Mouse (Mus musculus) brown adipose tissue, adult 24 weeks (tissue): Measurements from ENCODE around the gene Gtsf1. TPM values are rescaled to one million over a fixed set of nuclear protein-coding genes. Genes with fewer than 3 reads are reported as not detected.
"Not testable (repeated sequence)": the region's sequence is repeated elsewhere in the genome, so short reads cannot be mapped to it uniquely, and the experiment has no call there.

Experiments
- H3K27ac ChIP-seq: fragments of 200-500 bp; replicated peaks from 2 replicates; pipeline ENCODE4 v1.5.1; 2012; ENCODE audit warnings: low read depth, mild to moderate bottlenecking, low read length
- H3K4me1 ChIP-seq: fragments of 200-500 bp; 2 replicates; pipeline ENCODE4 v1.6.1; 2012; ENCODE audit warnings: low read length, mixed read lengths; ENCODE audit not compliant: control insufficient read depth, insufficient read depth, insufficient read length
- H3K4me3 ChIP-seq: fragments of 200-500 bp; 2 replicates; pipeline ENCODE4 v1.5.1; 2012; ENCODE audit warnings: low read depth, mild to moderate bottlenecking, low read length, moderate library complexity; ENCODE audit not compliant: insufficient read depth
- polyA plus RNA-seq: library from polyadenylated mRNA; stranded (reverse); fragments of >200 nt; gene quantifications from 2 replicates; pipeline ENCODE4 v1.2.4, GENCODE M21; 2012; ENCODE audit not compliant: missing spikeins, insufficient read depth, insufficient read length

The Gtsf1 gene
- not detected in 2 replicates for polyA plus RNA-seq

GRCm38 (mm10) chr15:103430241-103430640 is at the start of gene Gtsf1:
Gtsf1 (minus strand) TSS chr15:103430470.
- Histone ChIP-seq H3K27ac (no peak within 1 kb of the TSS), H3K4me3 (no peak within 1 kb of the TSS), H3K4me1 (no peaks in the 10 kb centered on the region)

GRCm38 (mm10) chr15:103479080-103479606 is 48.9 kb upstream of the Gtsf1 start:
- Histone ChIP-seq H3K27ac (no peak overlapping the region), H3K4me3 (no peak overlapping the region), H3K4me1 (no peaks in the 10 kb centered on the region)

DNA sequence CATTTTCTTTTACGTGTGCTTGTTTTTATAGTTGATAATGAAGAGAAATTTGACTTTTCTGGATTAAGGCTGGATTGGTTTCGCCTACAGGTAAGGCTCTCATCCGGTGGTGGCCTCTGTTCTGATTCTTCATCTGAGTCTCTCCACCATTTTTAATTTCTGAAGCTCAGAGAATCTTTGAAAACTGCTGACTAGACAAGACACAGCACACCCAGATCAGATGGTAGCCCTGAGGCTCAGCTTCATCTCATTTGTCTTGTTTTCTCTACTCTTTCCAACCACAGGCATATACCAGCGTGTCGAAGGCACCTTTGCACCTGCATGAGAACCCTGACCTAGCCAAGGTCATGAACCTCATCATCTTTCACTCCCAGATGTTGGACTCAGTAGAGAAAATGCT is 43.5 kb upstream of the Gtsf1 start:
- H3K4me1 ChIP-seq, result no peaks in the 10 kb centered on the region
- H3K27ac ChIP-seq, result no peak overlapping the region
- H3K4me3 ChIP-seq, result no peak overlapping the region

DNA sequence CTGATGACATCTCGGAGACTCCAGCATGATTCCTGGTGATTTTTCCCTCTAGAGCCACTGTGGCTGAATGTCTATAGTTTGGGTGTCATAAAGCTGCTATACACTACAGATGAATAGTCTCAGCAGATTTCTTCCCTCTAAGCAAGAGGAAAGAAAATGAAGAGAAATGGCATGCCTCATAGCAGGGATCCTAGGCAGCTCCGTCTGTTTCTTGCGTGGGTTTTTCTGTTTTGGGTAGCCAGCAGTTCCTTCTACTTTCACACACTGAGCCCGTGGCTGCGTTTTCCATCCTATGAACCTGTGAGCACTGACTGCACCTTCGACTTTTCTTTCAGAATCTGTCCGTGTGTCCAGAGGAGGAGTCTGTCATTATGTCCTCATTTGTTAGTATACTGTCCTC is 42.9 kb upstream of the Gtsf1 start:
- Histone ChIP-seq H3K4me1 (no peaks in the 10 kb centered on the region), H3K27ac (no peak overlapping the region), H3K4me3 (no peak overlapping the region)

DNA sequence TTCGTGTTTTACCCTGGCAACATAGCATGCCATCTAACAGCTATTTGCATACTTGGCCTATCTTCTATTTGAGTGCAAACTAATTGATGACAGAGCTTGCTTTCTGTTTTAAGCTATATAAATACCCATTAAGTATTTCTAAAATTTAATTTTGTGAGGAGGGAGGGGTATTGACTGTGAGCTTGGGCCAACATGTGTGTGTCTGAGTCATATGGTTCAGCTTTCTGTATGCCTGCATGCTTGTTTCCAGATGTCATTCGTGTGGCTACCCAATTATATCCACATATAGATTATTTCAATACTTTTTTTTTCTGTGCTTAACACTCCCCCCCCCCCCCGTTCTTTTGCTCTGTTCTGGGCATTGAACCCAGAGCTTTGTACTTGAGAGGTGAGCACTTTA is 42.0 kb upstream of the Gtsf1 start:
- Histone ChIP-seq H3K4me1 (no peaks in the 10 kb centered on the region), H3K27ac (no peak overlapping the region), H3K4me3 (no peak overlapping the region)

DNA sequence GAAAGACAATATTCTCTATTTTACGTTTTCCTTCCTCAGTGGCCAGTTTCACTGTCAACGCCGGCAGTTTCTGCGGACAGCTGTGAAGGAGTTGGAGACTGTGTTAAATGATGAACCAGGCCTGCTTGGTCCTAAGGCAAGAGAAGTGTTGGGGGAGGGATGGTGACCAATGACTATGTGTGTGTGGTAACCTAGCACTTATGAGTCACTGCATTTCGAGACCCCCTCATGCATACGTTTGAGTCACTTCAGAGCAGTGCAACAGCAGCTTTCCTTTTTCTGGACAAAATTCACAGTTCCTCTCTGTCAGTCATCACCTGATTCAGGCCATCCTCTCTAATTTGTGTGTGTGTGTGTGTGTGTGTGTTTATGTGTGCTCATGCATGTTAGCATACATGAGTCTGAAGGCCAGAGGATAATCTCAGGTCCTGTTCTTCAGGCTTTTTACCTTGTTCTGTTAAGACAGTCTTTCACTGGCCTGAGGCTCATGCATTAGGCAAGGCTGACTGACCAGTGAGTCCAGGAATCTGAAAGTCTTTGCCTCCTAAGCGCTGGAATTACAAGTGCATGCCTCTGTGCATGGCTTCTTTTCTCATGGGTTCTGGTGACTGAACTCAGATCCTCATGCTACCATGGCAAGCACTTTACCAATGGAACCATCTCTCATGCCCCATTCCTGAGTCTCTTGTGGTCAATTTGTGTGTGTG is 41.4 kb upstream of the Gtsf1 start:
- Histone ChIP-seq H3K4me1 (no peaks in the 10 kb centered on the region), H3K4me3 (no peak overlapping the region), H3K27ac (no peak overlapping the region)

GRCm38 (mm10) chr15:103462539-103463261 is 32.4 kb upstream of the Gtsf1 start:
- Histone ChIP-seq H3K27ac (no peak overlapping the region), H3K4me3 (no peak overlapping the region), H3K4me1 (no peaks in the 10 kb centered on the region)

GRCm38 (mm10) chr15:103454449-103454848 is 24.2 kb upstream of the Gtsf1 start:
- Histone ChIP-seq H3K4me1 (no peaks in the 10 kb centered on the region), H3K27ac (no peak overlapping the region), H3K4me3 (peak overlapping the region; percentile 36; the same call in 1 of the 2 replicates)

DNA sequence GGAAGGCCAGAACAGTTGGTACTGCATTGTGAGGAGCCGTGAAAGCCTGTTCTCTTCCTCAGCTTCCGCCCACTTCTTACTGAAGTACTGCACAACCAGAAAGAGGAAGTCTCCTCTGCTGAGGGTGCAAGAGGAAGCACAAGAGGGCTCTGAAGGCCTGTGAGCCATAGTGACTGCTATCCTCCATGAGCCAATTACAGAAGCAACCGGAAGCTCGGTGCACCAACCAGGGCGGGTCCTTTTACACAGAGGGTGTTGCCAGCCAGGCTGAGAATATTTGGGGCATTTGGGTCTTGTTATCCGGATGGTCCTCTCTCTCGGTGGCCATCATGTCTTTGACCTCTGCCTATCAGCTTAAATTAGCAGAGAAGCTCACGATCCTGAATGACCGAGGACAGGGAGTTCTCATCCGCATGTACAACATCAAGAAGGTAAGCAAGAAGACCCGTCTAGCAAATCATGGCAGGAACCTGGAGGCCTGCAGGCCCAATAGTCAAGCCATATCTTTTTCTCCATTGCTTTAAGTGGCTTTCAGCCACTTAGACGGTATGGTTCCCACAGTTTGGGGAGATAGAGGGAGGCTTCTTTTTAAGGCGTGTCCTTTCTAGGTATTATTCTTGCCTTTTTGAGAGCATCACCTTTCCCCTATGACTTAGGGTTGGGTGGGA is 23.4 kb upstream of the Gtsf1 start, which contains the start of gene Nckap1l:
Nckap1l (plus strand) TSS at position 244 of the 668 bp plus-strand sequence.
- H3K27ac ChIP-seq, result no peak within 1 kb of the TSS
- H3K4me1 ChIP-seq, result no peaks in the 10 kb centered on the region
- H3K4me3 ChIP-seq, result peak within 1 kb of the TSS; percentile 52

GRCm38 (mm10) chr15:103448369-103448768 is 18.1 kb upstream of the Gtsf1 start, which contains the start of gene Gtsf2:
Gtsf2 (minus strand) TSS chr15:103448469.
- H3K27ac ChIP-seq, result no peak within 1 kb of the TSS
- H3K4me3 ChIP-seq, result no peak within 1 kb of the TSS
- H3K4me1 ChIP-seq, result no peaks in the 10 kb centered on the region

GRCm38 (mm10) chr15:103445966-103446365 is 15.7 kb upstream of the Gtsf1 start:
- not testable (repeated sequence) for H3K4me1 ChIP-seq, H3K4me3 ChIP-seq, H3K27ac ChIP-seq

- Histone ChIP-seq H3K4me3 (no peak overlapping the region), H3K4me1 (no peaks in the 10 kb centered on the region), H3K27ac (no peak overlapping the region)
Measured at GRCm38 (mm10) chr15:103427017-103427416, 3.3 kb downstream of the Gtsf1 start.

- not testable (repeated sequence) for H3K27ac ChIP-seq, H3K4me1 ChIP-seq, H3K4me3 ChIP-seq
Measured at GRCm38 (mm10) chr15:103405586-103405985, 24.7 kb downstream of the Gtsf1 start.

GRCm38 (mm10) chr15:103401361-103401760 is 28.9 kb downstream of the Gtsf1 start:
- Histone ChIP-seq H3K4me3 (no peak overlapping the region), H3K27ac (no peak overlapping the region)

DNA sequence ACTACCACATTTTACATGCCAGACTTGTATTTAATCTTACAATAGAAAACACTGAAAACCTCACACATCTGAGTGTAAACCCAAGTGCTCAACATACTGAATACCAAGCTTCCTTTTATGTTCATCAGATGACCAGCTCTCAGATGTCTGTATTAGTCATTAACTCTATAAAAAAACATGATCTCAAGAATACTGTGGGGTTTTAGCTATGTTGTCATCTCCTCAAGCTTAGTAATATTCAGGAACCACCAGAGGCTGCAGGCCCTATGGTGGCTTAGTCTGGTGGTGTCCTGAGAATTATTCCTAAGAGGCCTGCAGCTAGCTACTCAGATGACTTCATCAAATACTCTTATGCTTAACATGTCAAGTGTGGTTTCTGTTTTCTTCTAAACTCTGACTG is 36.7 kb downstream of the Gtsf1 start:
- H3K4me3 ChIP-seq, result no peak overlapping the region
- no peaks in the 10 kb centered on the region for H3K4me1 ChIP-seq
- H3K27ac ChIP-seq, result no peak overlapping the region

More at GRCm38 (mm10) chr15:103401361-103401760, 28.9 kb downstream of the Gtsf1 start:
- no peaks in the 10 kb centered on the region for H3K4me1 ChIP-seq
